Comparison of ENCODE assay signal across 16 mouse cellular contexts in genomic region chr11:11964729-11965128, GRCm38 (mm10).
DNase-seq lines count a peak whose midpoint lies in the region; ATAC-seq lines count a peak whose summit lies in the region.
"Had no signal": no experiment of that assay in that cellular context is flagged by ENCODE, and none has a peak within 500 bp of the region (broad histone marks: within the 10 kb centered on the region; RNA-seq: fewer than 3 reads in every experiment).

No protein-coding gene starts in this region.

- H3K9ac ChIP-seq in kidney, embryonic 14.5 days (ENCODE audit: low read depth, low read length) = no peak overlapping the region
- no peak overlapping the region for H3K9ac ChIP-seq in heart, embryonic 11.5 days (ENCODE audit: low read depth, low read length)
- no peak overlapping the region for H3K9ac ChIP-seq in liver, embryonic 11.5 days (ENCODE audit: low read depth, low read length)
- H3K9ac ChIP-seq: intestine, embryonic 15.5 days; neural tube, embryonic 12.5 days had no signal

- H3K4me3 ChIP-seq in kidney, embryonic 14.5 days (ENCODE audit: low read length) = no peak overlapping the region
- no peak overlapping the region for H3K4me3 ChIP-seq in heart, embryonic 11.5 days (ENCODE audit: low read depth, low read length)
- H3K4me3 ChIP-seq in liver, embryonic 11.5 days (ENCODE audit: low read depth, low read length) = no peak overlapping the region
- H3K4me3 ChIP-seq: forebrain, embryonic 10.5 days; hindbrain, embryonic 10.5 days; intestine, embryonic 15.5 days; neural tube, embryonic 12.5 days had no signal

- H3K4me2 ChIP-seq in kidney, embryonic 14.5 days (replicated peaks; ENCODE audit: low read depth, low read length) = no peak overlapping the region
- no peak overlapping the region for H3K4me2 ChIP-seq in heart, embryonic 11.5 days
- no peak overlapping the region for H3K4me2 ChIP-seq in liver, embryonic 11.5 days
- H3K4me2 ChIP-seq: intestine, embryonic 15.5 days; neural tube, embryonic 12.5 days had no signal

- peak; percentile 12 for DNase-seq in adrenal gland, adult 2 months
- no peak for DNase-seq in adrenal gland, postnatal 14 days
- DNase-seq in kidney, adult 9 months = no peak
- peak; percentile 27 for DNase-seq in liver, embryonic 11.5 days (ENCODE audit: low spot score)
- no peak for DNase-seq in urinary bladder, postnatal 36 days (ENCODE audit: low spot score in 2 of 2)
- DNase-seq: cerebellum, adult 9-11 months; kidney, postnatal 10 days had no signal

- 0 out of 2 replicates have a peak overlapping the region, but pooled peaks have one; percentile 19 for H3K27ac ChIP-seq in kidney, embryonic 14.5 days (ENCODE audit: low read depth, low read length)
- H3K27ac ChIP-seq in heart, embryonic 11.5 days (ENCODE audit: low read depth, low read length) = peak overlapping the region; percentile 94
- no peak overlapping the region for H3K27ac ChIP-seq in liver, embryonic 11.5 days (ENCODE audit: low read depth, low read length)
- H3K27ac ChIP-seq: neural tube, embryonic 12.5 days had no signal

- peaks cover 23% of the 10 kb centered on the region; the same call in 1 of the 2 replicates for H3K4me1 ChIP-seq in kidney, embryonic 14.5 days (ENCODE audit: control insufficient read depth, insufficient read depth, low read length)
- peaks cover 85% of the 10 kb centered on the region for H3K4me1 ChIP-seq in heart, embryonic 11.5 days (ENCODE audit: control insufficient read depth, insufficient read depth, low read length)
- H3K4me1 ChIP-seq in liver, embryonic 11.5 days (replicated peaks; ENCODE audit: control insufficient read depth, insufficient read depth, low read length) = peaks cover 43% of the 10 kb centered on the region

- peaks cover 45% of the 10 kb centered on the region for H3K36me3 ChIP-seq in kidney, embryonic 14.5 days (ENCODE audit: control insufficient read depth, insufficient read depth, low read length)
- H3K36me3 ChIP-seq in heart, embryonic 11.5 days (ENCODE audit: control insufficient read depth, insufficient read depth, low read length) = peaks cover 8% of the 10 kb centered on the region
- no peaks in the 10 kb centered on the region; the same call in none of the 2 replicates for H3K36me3 ChIP-seq in liver, embryonic 11.5 days (ENCODE audit: control insufficient read depth, insufficient read depth, low read length)
- H3K36me3 ChIP-seq: intestine, embryonic 15.5 days; neural tube, embryonic 12.5 days had no signal

- no peaks in the 10 kb centered on the region for H3K9me3 ChIP-seq in kidney, embryonic 14.5 days (ENCODE audit: control insufficient read depth, low read length)
- no peaks in the 10 kb centered on the region for H3K9me3 ChIP-seq in heart, embryonic 11.5 days (replicated peaks; ENCODE audit: control insufficient read depth, low read length)
- H3K9me3 ChIP-seq in liver, embryonic 11.5 days (ENCODE audit: control insufficient read depth, low read length) = no peaks in the 10 kb centered on the region
- H3K9me3 ChIP-seq: forebrain, embryonic 10.5 days; hindbrain, embryonic 10.5 days; intestine, embryonic 15.5 days; neural tube, embryonic 12.5 days had no signal

- ATAC-seq in kidney, embryonic 14.5 days (ENCODE audit: low FRiP score, low TSS enrichment) = no peak
- ATAC-seq in heart, embryonic 11.5 days (replicated peaks; ENCODE audit: insufficient number of reproducible peaks, low FRiP score, low TSS enrichment) = no peak
- ATAC-seq in liver, embryonic 11.5 days (replicated peaks; ENCODE audit: low FRiP score) = no peak
- no peak for ATAC-seq in megakaryocyte-erythroid progenitor cell, adult 5-6 weeks (replicated peaks; ENCODE audit: low FRiP score, low TSS enrichment, poor library complexity, severe bottlenecking)
- ATAC-seq: intestine, embryonic 15.5 days; midbrain, embryonic 16.5 days; Patski had no signal

- 87% methylated on average over 2 of the region's 2 CpGs for WGBS in kidney, embryonic 14.5 days
- WGBS in heart, embryonic 11.5 days (ENCODE audit: insufficient replicate concordance) = 68% methylated on average over 2 of the region's 2 CpGs
- 89% methylated on average over 2 of the region's 2 CpGs for WGBS in liver, embryonic 11.5 days

- H3K27me3 ChIP-seq in kidney, embryonic 14.5 days (ENCODE audit: control insufficient read depth, insufficient read depth, low read length) = no peaks in the 10 kb centered on the region
- no peaks in the 10 kb centered on the region for H3K27me3 ChIP-seq in heart, embryonic 11.5 days (ENCODE audit: control insufficient read depth, insufficient read depth, low read length)
- no peaks in the 10 kb centered on the region for H3K27me3 ChIP-seq in liver, embryonic 11.5 days (replicated peaks; ENCODE audit: control insufficient read depth, insufficient read depth, low read length)
- H3K27me3 ChIP-seq: intestine, embryonic 15.5 days; neural tube, embryonic 12.5 days; Patski had no signal

Comparison
In these comparisons a context has a peak if more than half of its experiments do, and no peak if none do; other contexts are left out.
1. DNase-seq: peak in adrenal gland, adult 2 months (single experiment) and liver, embryonic 11.5 days (single experiment); none in adrenal gland, postnatal 14 days (single experiment), kidney, adult 9 months (single experiment) and urinary bladder, postnatal 36 days (0 of 2).